Mouse (Mus musculus): ENCODE data around the gene Fbn1. TPM values are rescaled to one million over a fixed set of nuclear protein-coding genes. Genes with fewer than 3 reads are reported as not detected.

Gene Fbn1
- polyA plus RNA-seq, 2 experiments: 0.73 to 1.3 TPM

GRCm38 (mm10) chr2:125476231-125476630, 31.6 kb downstream of the Fbn1 start:
- ATAC-seq (ENCODE audit: insufficient read depth) (no peak), DNase-seq (ENCODE audit: low read depth in 3 of 3, low spot score in 3 of 3) (no peak)
- Histone ChIP-seq H3K27ac (no peak overlapping the region), H3K9ac (replicated peaks) (no peak overlapping the region), H3K4me2 (ENCODE audit: low read depth) (no peak overlapping the region), H3K27me3 (ENCODE audit: control insufficient read depth, insufficient read depth, low read length) (no peaks in the 10 kb centered on the region), H3K4me1 (replicated peaks; ENCODE audit: control insufficient read depth in 2 of 2, insufficient read depth in 2 of 2, low read length in 1 of 2) (no peaks in the 10 kb centered on the region), H3K36me3 (replicated peaks; ENCODE audit: control insufficient read depth, insufficient read depth, low read depth) (no peaks in the 10 kb centered on the region), H3K9me3 (ENCODE audit: control insufficient read depth, low read length) (no peaks in the 10 kb centered on the region), H3K4me3 (ENCODE audit: insufficient read depth in 1 of 2, low read depth in 2 of 2, low read length in 2 of 2) (no peak overlapping the region)
- WGBS (ENCODE audit: insufficient replicate concordance): 49% methylated on average over 3 of the region's 3 CpGs
- TF ChIP-seq CTCF (IDR thresholded peaks at IDR 0.05; ENCODE audit: low read depth) (no peak), EP300 (IDR thresholded peaks at IDR 0.05; ENCODE audit: low read depth) (no peak)

- TF ChIP-seq CTCF (IDR thresholded peaks at IDR 0.05; ENCODE audit: low read depth) (no peak), EP300 (IDR thresholded peaks at IDR 0.05; ENCODE audit: low read depth) (no peak)
- H3K4me1 ChIP-seq (replicated peaks; ENCODE audit: control insufficient read depth in 2 of 2, insufficient read depth in 2 of 2, low read length in 1 of 2): peaks cover 0 to 2% of the 10 kb centered on the region in 2 experiments; a peak in 1 of 4 replicates
- no peak for ATAC-seq (ENCODE audit: insufficient read depth)
These were observed 33.1 kb downstream of the Fbn1 start for GRCm38 (mm10) chr2:125474690-125475089.

DNA sequence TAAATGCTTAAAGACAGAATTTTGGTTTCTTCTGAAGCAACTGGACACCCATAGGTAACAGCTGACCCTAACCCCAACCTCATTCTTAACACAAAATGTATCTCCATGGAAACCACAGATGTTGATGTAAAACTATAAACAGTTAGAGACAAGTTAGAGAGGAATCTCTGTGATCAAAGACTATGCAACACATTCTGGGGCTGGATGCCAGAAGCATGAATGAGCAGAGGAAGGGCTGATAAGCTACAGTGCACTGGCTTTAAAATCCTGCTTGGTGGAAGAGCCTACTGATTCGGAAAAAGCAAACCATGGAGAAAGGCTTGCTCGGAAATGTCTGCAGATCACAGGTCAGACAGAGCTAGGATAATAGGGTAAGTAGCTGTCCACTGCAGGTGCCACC, 34.6 kb downstream of the Fbn1 start:
- Histone ChIP-seq H3K9ac (replicated peaks) (no peak overlapping the region), H3K27ac (no peak overlapping the region), H3K4me2 (ENCODE audit: low read depth) (no peak overlapping the region), H3K4me1 (replicated peaks; ENCODE audit: control insufficient read depth in 2 of 2, insufficient read depth in 2 of 2, low read length in 1 of 2) (peaks cover 0 to 2% of the 10 kb centered on the region in 2 experiments; a peak in 1 of 4 replicates), H3K9me3 (ENCODE audit: control insufficient read depth, low read length) (no peaks in the 10 kb centered on the region), H3K27me3 (ENCODE audit: control insufficient read depth, insufficient read depth, low read length) (no peaks in the 10 kb centered on the region), H3K4me3 (ENCODE audit: insufficient read depth in 1 of 2, low read depth in 2 of 2, low read length in 2 of 2) (no peak overlapping the region), H3K36me3 (replicated peaks; ENCODE audit: control insufficient read depth, insufficient read depth, low read depth) (no peaks in the 10 kb centered on the region)
- TF ChIP-seq EP300 (IDR thresholded peaks at IDR 0.05; ENCODE audit: low read depth): no peak
- DNase-seq (ENCODE audit: low read depth in 3 of 3, low spot score in 3 of 3) (no peak), ATAC-seq (ENCODE audit: insufficient read depth) (no peak)
- 53% methylated on average over 2 of the region's 2 CpGs for WGBS (ENCODE audit: insufficient replicate concordance)

More at GRCm38 (mm10) chr2:125474690-125475089, 33.1 kb downstream of the Fbn1 start:
- H3K9me3 ChIP-seq (ENCODE audit: control insufficient read depth, low read length): no peaks in the 10 kb centered on the region
- H3K27ac ChIP-seq: no peak overlapping the region
- no peak overlapping the region for H3K9ac ChIP-seq (replicated peaks)
- 55% methylated on average over 5 of the region's 5 CpGs for WGBS (ENCODE audit: insufficient replicate concordance)
- no peaks in the 10 kb centered on the region for H3K27me3 ChIP-seq (ENCODE audit: control insufficient read depth, insufficient read depth, low read length)
- H3K4me3 ChIP-seq (ENCODE audit: insufficient read depth in 1 of 2, low read depth in 2 of 2, low read length in 2 of 2): no peak overlapping the region
- no peak overlapping the region for H3K4me2 ChIP-seq (ENCODE audit: low read depth)
- H3K36me3 ChIP-seq (replicated peaks; ENCODE audit: control insufficient read depth, insufficient read depth, low read depth): no peaks in the 10 kb centered on the region
- no peak for DNase-seq (ENCODE audit: low read depth in 3 of 3, low spot score in 3 of 3)

GRCm38 (mm10) chr2:125471721-125472120, 36.1 kb downstream of the Fbn1 start:
- WGBS (ENCODE audit: insufficient replicate concordance): 62% methylated on average over 4 of the region's 4 CpGs
- no peak for ATAC-seq (ENCODE audit: insufficient read depth)
- no peak for DNase-seq (ENCODE audit: low read depth in 3 of 3, low spot score in 3 of 3)
- TF ChIP-seq CTCF (IDR thresholded peaks at IDR 0.05; ENCODE audit: low read depth) (no peak), EP300 (IDR thresholded peaks at IDR 0.05; ENCODE audit: low read depth) (no peak)
- Histone ChIP-seq H3K4me1 (replicated peaks; ENCODE audit: control insufficient read depth in 2 of 2, insufficient read depth in 2 of 2, low read length in 1 of 2) (peaks cover 0 to 2% of the 10 kb centered on the region in 2 experiments; a peak in 1 of 4 replicates), H3K27me3 (ENCODE audit: control insufficient read depth, insufficient read depth, low read length) (no peaks in the 10 kb centered on the region), H3K4me2 (ENCODE audit: low read depth) (no peak overlapping the region), H3K9me3 (ENCODE audit: control insufficient read depth, low read length) (no peaks in the 10 kb centered on the region), H3K36me3 (replicated peaks; ENCODE audit: control insufficient read depth, insufficient read depth, low read depth) (no peaks in the 10 kb centered on the region), H3K27ac (no peak overlapping the region), H3K4me3 (ENCODE audit: insufficient read depth in 1 of 2, low read depth in 2 of 2, low read length in 2 of 2) (no peak overlapping the region), H3K9ac (replicated peaks) (no peak overlapping the region)

GRCm38 (mm10) chr2:125470553-125471295, 37.1 kb downstream of the Fbn1 start:
- Histone ChIP-seq H3K27me3 (ENCODE audit: control insufficient read depth, insufficient read depth, low read length) (no peaks in the 10 kb centered on the region), H3K4me3 (ENCODE audit: insufficient read depth in 1 of 2, low read depth in 2 of 2, low read length in 2 of 2) (no peak overlapping the region), H3K36me3 (replicated peaks; ENCODE audit: control insufficient read depth, insufficient read depth, low read depth) (no peaks in the 10 kb centered on the region), H3K27ac (no peak overlapping the region), H3K9me3 (ENCODE audit: control insufficient read depth, low read length) (no peaks in the 10 kb centered on the region), H3K9ac (replicated peaks) (no peak overlapping the region), H3K4me2 (ENCODE audit: low read depth) (no peak overlapping the region), H3K4me1 (replicated peaks; ENCODE audit: control insufficient read depth in 2 of 2, insufficient read depth in 2 of 2, low read length in 1 of 2) (peaks cover 0 to 2% of the 10 kb centered on the region in 2 experiments; a peak in 1 of 4 replicates)
- 23% methylated on average over 8 of the region's 8 CpGs for WGBS (ENCODE audit: insufficient replicate concordance)
- no peak for ATAC-seq (ENCODE audit: insufficient read depth)
- no peak for TF ChIP-seq CTCF (IDR thresholded peaks at IDR 0.05; ENCODE audit: low read depth)
- TF ChIP-seq EP300 (IDR thresholded peaks at IDR 0.05; ENCODE audit: low read depth): no peak
- DNase-seq (ENCODE audit: low read depth in 3 of 3, low spot score in 3 of 3): no peak

Measured in liver, embryonic 14.5 days (tissue).